Mouse (Mus musculus) C2C12 (cell line): ENCODE data around the gene Nefh.

Experiments
- CTCF ChIP-seq: IDR thresholded peaks from one replicate; pipeline ENCODE4 v1.5.1; 2011; ENCODE audit not compliant: control insufficient read depth, insufficient read depth, insufficient read length
- MAX ChIP-seq: IDR thresholded peaks from one replicate; pipeline ENCODE4 v1.6.1; 2011; ENCODE audit warnings: mild to moderate bottlenecking, control low read depth
- MYOD1 ChIP-seq: IDR thresholded peaks from one replicate; pipeline ENCODE4 v1.6.1; 2011; ENCODE audit warnings: low read depth; ENCODE audit not compliant: control insufficient read depth, insufficient read length
- USF1 ChIP-seq: IDR thresholded peaks from one replicate; pipeline ENCODE4 v1.6.1; 2011; ENCODE audit warnings: low read depth, mild to moderate bottlenecking, control low read depth, moderate library complexity

- TF ChIP-seq CTCF (no peak), USF1 (no peak), MYOD1 (no peak), MAX (no peak)
Measured at GRCm38 (mm10) chr11:4984249-4984648, 36.4 kb upstream of the Nefh start.
